Mouse (Mus musculus) mouse embryonic stem cell (cell line): Measurements from ENCODE around the gene Faap20.

Experiments
- in situ Hi-C, 2 experiments: fragments of 300-500 bp; cut with MboI; formaldehyde crosslinking; loops; 1 replicate in 1 of 2; 3 replicates in 1 of 2; pipeline ENCODE4 v1.14.3; 2019 to 2020; ENCODE audit warnings: low sequenced_read_pairs in 2 of 2, low pct_unique_long_range_greater_than_20kb in 1 of 2, mixed read lengths in 1 of 2; ENCODE audit not compliant: unreplicated experiment in 1 of 2

Gene Faap20

DNA sequence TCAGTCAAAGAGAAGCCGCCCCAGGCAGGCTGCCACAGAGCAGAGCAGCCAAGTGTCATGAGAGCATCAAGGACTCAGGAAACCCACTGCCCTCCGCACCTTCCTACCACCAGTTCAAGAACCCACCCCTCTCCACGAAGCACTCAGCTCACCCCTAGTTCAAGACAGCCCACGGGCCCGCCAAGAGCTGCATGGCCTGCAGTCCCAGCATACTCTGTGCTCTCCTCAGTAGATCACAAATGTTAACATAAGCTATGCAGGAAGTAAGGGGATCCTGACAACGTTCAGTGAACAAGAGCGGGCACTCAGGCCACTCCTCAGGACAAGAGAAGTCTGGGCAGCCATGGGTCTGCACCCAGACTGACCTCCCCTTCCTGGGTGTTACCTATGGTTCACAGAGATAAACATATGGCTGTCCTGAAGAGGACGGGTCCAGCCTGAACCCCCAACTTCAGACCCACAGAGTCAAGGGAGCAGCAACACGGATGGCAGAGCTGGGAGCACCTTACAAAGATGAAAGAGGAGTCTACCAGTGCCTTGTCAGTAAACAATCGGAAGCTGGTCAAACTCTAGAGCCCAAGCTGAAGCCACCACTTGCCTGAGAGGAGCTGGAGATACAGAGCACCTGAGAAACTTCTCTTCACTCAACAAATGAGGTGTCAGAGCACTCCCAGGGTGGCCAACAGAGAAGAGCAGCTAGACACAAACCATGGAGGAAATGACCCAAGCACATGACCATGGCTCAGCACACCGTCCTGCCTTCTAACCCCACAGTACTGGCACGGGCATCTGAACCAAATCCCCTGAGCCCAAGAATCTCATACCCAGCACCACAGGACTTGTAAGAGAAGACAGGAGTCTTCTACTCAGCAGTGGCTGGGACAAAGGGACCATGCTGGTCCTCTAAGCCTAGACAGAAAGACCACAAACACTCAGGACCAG, 30.1 kb upstream of the Faap20 start:
- in situ Hi-C loops, result no loop called here

DNA sequence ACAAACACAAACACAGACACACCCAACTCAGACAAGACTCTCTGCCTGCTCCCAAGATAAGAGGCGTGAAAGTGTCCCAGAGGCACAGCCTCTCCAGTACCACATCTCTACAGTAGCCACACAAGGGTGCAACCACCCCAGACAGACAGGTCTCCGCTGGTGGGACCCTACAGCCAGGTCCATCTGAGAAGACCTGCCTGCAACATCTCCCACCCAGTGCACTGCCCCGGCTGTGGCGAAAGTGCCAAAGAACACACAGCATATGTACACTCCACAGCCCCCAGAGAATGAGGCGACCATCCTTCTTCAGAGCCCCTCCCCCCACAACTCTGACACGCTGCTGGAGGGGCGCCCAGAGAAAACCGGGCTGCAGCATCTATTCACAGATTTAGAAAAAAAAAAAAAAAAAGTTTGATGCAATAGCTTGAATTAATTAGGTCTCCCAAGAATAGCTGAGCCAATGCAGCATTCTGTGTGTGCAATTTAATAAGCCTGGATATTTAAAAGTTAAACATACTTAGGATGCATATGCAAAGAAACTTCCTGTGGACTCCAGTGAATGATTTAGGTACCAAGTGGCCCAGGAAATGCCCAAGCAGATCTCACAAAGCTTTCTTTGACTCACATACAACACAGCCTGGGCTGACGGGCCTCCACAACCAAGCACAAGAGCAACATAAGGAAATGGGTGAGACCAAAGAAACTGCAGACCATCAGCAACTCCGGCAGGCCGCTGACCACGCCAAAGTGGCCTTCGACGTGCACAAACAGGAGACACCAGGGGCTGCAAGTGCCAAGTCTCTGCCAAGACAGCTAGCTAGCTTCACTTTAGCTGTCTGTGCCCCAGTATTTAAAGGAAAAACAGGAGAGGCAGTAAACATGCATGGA, 29.1 kb upstream of the Faap20 start:
- in situ Hi-C loops, result no loop called here

DNA sequence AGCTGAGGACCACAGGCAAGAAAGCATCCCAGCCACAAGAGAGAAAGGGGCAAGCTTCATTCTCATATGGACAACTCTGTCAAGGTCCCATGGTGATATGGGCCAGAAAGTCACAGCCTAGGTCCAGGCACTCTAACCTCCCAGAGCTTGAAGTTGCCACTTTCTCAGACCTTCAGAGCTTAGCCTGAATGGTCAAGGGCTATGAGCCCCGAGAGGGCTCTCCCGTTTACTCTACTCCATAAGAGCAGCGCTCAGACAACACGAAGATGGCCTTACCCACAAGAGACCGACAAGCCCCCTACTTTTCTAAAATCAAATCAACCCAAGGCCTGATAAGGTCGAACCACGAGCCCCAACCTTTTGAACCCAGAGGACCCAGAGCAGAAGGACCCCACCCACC, 28.5 kb upstream of the Faap20 start:
- in situ Hi-C loops, result no loop called here

DNA sequence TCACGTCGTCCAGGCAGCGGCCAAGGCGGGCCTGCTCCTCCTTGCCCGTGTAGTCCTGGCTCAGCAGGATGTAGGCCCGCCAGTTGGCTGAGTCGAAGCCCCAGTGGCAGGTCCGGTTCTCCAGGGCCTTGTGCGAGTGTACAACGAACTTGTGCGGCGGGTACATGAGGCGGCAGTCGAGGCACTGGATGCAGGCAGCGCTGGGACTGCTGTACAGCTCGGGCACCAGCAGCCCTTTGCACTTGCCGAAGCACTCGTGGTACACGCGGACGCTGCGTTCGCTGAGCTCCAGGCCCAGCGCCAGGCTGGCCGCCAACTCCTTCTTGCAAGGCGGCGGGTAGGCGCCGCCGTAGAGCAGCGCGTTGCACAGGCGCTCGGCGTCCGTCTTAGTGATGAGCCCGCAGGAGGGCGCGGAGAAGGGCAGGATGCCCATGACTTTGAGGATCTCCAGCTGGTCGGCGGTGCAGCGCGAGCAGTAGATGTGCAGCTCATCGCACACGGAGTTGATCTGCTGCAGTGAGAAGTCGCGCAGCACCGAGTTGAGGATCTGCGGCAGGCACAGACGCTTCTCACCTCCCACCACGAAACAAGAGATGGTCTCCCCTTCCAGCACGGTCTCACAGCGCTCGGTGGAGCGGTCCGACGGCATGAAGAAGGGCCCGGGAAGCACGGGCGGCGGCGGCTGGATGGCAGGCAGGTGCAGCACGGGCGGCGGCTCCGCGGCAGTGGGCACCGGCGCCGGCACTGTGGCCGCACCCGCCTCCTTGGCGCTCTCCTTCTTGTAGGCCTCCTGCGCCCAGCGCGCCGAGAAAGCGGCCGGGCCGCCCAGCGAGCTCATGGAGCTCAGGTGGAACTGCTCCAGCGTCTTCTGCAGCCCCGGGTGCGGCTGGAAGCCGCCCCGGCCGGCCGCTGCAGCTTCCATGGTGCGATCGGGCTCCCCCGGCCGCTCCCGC, 27.7 kb upstream of the Faap20 start:
- in situ Hi-C loops, result no loop called here

DNA sequence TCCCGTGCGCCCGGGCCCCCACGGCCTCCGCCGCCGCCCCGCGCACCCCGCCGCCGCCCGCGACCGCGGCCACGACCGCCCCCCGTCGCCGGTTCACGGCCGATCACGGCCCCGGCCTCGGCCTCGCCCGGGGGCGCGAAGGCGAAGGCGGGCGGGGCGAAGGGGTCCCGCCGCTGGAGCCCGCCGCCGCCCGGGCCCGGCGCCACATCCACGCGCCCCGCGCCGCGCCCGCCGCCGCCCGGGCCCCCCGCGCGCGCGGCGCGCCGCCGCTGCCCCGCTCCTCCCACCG, 27.1 kb upstream of the Faap20 start, which contains the start of gene Ski:
Gene Ski (minus strand): TSS at position 41 of the 289 bp plus-strand sequence.
- in situ Hi-C loops, result no loop called here

DNA sequence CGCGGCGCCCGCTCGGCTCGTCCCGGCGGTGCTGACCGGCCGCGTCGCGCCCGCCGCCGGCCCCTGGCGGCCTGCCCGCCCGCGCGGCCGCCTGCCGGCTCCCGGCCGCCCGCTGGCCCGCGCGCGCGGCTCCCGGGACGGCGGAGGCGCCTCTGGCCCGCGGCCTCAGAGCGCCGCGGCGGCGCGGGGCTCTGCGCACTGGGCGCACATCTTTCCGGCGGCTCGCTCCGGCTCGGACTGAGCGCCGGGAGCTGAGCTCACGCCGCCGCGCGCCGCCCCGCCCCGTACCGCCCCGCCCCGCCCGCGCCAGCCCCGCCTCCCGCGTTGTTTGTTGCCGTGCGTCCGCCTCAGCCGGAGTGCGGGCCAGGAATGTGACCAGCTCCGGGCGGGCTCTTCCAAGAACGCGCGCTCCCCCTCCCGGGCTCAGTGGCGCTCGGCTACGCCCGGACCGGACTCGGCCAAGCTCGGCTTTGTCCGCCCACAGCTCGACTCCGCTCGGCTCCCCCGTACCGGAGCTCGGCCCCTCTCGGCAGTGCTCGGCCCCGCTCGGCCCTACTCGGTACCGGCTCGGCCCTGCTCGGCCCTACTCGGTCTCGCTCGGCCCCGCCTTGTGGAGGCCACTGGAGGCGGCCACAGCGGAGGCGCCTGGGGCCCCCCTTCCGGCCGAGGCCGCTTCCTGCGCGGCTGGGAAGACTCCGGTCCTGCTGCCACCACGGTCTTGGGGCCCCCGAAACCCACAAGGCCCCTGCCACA, 26.6 kb upstream of the Faap20 start:
- in situ Hi-C loops, result no loop called here

DNA sequence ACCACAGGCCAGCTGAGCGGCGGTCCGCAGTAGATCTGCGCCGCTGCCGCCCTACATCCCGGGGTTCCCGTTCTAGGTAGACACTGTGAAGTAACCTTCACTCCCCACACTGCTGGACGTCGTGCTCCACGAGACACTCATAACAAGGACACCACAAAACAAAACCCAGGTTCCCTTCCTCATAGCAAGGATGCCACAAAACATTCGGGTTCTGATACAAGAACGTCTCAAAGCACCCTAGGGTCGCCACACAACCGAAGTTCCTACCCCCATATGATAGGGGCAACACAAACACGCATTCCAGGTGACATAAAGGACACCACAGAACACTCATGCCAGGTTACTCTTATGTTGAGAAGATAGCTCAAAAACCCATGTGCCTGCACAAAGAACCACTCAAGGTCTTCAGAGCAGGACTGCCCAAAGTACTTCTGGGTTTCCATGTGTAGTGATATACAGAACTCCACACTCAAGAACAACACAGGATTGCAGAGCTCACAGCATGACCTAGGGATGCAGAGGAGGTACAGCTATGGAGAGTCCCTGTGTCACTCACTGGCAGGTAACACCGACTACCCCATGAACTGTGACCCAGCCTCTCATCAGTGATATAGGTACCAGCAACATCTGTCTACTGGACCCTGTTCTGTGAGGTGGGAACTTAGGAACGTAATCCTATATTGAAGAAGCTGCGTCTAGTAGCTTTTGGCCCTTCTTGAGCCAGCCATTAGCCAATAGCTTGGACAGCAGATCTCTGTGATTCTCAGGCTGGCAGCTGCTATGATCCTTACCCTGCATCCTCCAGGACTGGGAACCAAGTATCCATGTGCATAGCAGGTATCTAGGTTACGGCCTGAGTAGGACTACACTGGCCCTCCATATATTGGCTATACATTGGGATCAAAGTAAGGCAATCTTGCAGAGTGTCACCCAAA, 25.7 kb upstream of the Faap20 start:
- in situ Hi-C loops, result no loop called here

DNA sequence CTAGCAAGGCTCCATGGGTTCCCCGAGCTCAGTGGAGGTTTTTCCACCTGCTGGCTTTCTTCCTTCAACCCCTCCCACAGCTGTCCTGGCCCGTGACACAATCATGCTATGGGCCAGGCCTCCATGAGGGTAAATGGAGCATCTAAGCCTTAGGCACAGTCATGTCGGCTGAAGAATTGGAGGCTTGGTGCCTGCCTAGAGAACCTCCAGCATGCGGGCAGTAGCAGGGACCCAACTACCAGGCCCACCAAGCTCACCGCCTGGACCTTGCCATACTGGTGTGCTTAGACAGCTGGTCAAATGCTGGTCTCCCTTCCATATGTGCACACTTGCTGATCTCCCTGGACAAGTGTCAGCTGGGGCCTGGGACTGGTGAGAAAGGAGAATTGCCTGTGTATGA, 23.7 kb upstream of the Faap20 start:
- in situ Hi-C loops, result loop anchor here in 1 of 2 experiments (25.0 kb wide), 1 partner anchor 339 kb away; the partner anchor contains the start of gene Fam213b

DNA sequence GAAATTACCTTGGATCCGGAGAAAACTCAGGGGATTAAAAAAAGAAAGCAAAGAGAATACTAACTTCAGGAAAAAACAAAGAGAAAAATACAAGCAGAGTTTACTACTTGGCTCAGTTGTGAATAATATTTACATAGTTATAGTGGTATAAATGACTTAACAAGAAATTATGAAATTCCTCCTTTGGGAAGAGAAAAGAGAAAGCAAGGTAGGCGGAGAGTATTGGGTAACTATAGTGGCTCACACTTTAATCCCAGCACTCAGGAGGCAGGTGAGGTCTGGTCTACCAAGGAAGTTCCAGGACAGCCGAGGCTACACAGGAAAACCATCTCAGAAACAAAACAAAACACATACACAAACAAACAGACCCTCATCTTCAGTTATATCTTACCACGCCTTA, 21.6 kb upstream of the Faap20 start:
- in situ Hi-C loops, result loop anchor here in 1 of 2 experiments (25.0 kb wide), 1 partner anchor 341 kb away; the partner anchor contains the start of gene Fam213b

DNA sequence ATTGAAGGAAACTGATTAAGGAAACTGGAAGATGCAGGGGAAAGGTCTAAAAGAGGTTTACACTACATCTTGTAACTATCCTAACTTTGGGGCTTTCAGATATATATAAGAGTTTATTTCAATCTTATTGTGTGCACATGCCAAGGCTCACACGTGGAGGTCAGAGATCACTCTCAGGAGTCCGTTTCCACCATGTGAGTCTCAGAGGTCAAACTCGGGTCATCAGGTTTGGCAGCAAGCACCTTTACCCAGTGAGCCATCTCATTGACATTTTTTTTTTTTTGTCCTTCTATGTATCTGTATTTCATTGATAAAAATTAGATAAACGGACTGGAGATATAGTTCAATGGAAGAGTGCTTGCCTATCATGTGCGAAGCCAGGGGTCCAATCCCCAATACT, 21.1 kb upstream of the Faap20 start:
- in situ Hi-C loops, result loop anchor here in 1 of 2 experiments (25.0 kb wide), 1 partner anchor 341 kb away; the partner anchor contains the start of gene Fam213b

DNA sequence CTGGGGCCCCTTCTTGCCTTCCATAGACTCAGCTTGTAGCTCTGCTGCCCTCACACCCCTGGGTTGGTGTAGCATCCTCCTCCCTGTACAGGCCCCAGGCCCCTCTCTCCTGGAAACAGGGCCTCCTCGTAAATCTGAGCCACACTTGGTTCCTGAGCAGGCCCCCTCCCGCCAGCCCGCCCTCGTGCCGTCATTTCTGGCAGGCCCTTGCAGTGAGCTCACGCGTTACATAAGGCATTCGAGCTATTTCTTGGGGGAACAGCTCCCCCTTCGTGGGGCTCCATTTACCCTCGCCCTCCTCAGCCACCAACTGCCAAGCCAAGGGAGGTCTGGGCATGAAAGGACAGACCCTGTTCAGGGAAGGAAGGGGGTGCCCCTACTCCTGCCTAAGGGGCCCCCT, 15.7 kb upstream of the Faap20 start:
- in situ Hi-C loops, result loop anchor here in 1 of 2 experiments (25.0 kb wide), 1 partner anchor 347 kb away; the partner anchor contains the start of gene Fam213b

DNA sequence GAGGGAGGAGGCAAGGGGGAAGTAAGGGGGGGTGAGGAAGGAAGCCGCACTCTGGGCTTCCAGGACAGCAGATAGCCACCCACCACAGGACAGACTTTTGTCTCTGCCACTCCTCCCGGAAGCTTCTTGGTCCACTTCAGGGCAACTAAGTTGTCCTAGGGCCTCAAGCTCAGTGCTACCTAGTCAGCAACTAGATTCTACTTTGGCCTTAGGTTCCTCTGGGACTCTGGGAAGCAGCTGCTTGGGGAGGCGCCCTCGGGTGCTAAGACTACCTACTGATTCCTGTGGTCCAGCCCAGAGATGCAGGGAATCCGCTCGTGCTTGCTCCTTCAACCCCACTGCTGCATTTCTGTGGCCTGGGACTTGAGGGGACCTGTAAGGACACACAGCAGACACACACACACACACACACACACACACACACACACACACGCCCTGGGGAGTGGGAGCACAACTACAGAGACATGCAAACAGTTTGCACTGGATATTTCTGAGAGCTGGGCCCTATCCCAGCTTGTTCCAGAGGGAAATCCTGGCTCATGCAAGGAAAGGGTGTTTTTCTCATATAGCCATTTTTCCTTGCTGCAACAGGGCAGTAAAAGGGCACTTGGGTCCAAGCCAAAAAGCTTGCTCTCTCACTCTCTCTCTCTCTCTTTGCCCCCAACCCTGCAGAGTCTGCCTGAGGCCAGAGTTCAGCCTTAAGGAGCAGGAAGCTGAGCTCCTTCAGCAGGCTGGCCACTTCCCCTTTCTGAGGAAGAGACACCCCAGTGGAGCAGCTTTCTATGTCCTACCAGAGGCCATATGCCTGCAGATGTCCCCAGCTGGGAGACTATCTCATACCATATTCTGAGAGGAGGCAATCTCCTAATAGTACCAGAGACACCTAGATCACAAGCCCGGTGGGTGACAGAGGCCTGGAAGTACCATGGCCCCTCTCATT, 15.0 kb upstream of the Faap20 start:
- in situ Hi-C loops, result loop anchor here in 1 of 2 experiments (25.0 kb wide), 1 partner anchor 347 kb away; the partner anchor contains the start of gene Fam213b

DNA sequence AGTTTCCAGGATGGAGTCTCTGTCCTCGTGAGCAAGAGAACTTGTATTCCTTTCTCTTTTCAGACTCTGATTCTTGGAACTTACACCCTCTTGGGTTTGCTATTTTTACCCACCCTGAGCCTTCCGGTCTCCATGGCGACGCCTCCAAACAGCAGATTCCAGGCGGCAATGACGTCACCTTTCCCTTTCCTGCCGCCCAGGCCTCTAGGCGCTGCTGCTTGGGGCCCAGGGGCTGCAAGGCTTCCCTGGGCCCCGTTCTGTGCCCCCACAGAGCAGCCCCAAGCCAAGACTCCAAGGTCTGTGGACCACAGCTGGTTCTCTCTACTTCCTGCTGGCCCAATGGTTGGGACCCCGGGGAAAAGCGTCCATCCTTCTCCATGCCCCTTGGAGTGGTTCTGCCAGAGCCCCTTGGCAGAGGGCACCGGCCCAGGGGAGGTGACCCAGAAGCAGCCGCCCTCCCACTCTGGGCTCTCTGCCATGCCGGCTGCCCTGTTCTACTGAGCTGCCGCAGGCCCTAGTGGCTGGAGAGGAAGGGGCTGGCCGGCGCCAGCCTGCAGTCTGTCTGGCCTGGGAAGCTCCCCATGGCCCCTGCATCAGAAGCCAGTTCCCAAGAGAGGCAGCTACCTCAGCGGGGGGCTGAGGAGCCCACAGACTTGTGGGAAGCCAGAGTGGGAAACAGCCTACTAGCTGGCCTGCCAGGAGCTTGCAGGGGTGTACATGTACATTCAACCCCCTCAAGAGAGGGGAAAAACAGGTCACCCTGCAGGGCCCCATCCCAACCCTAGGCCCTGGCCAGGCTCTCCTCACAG, 14.1 kb upstream of the Faap20 start:
- in situ Hi-C loops, result loop anchor here in 1 of 2 experiments (25.0 kb wide), 1 partner anchor 348 kb away; the partner anchor contains the start of gene Fam213b

DNA sequence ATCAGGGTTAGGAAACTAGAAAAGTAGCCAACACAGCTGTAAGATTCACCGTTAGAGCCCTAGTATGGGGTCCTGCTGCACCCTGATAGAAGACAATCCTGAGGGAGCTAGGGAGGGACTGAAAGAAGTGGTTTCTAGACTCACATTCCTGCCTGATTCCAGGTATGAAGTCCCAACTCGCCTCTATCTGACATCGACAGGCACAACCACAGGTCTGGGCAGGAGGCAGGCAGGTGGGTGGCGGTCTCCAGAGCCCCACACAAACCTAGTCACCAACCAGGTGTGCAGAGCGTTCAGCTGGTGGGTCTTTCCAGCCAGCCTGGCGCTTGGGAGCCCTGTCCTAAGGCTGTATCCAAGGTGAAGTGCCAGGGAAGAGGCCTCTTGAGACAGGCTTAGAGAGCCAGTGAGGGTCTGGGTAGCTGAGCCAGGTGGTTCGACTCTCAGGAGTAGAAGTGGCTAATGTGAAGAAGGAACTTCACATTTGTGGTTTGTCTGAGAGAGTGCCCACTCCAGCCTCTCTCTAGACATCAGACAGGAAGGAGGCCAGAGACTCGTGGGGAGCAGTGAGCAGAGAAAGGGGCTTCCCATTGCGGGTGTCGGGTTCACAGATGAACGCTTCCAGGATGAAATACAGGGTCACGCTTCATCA, 12.7 kb upstream of the Faap20 start:
- in situ Hi-C loops, result loop anchor here in 1 of 2 experiments (25.0 kb wide), 1 partner anchor 350 kb away; the partner anchor contains the start of gene Fam213b
